Mouse (Mus musculus) hindbrain, embryonic 16.5 days (tissue): ENCODE measurements around the gene Spint1. TPM values are rescaled to one million over a fixed set of nuclear protein-coding genes. Genes with fewer than 3 reads are reported as not detected.

ENCODE experiments used
- ATAC-seq: fragments of 200-750 bp; cut with Nextera tagmentation; 2 replicates; pipeline ENCODE4 v1.8.0; 2017; ENCODE audit warnings: moderate TSS enrichment, moderate library complexity
- H3K27ac ChIP-seq: fragments of 300-500 bp; sonication (generic); 2 replicates; pipeline ENCODE4 v1.5.1; 2014; ENCODE audit warnings: low read depth, mild to moderate bottlenecking, control low read depth, low read length, moderate library complexity
- H3K27me3 ChIP-seq: fragments of 300-500 bp; sonication (generic); replicated peaks from 2 replicates; pipeline ENCODE4 v1.6.1; 2014; ENCODE audit warnings: low read length; ENCODE audit not compliant: control insufficient read depth, insufficient read depth
- H3K36me3 ChIP-seq: fragments of 300-500 bp; sonication (generic); 2 replicates; pipeline ENCODE4 v1.6.1; 2014; ENCODE audit warnings: mild to moderate bottlenecking, low read length, moderate library complexity, mixed read lengths; ENCODE audit not compliant: control insufficient read depth, insufficient read depth
- H3K4me1 ChIP-seq: fragments of 300-500 bp; sonication (generic); 2 replicates; pipeline ENCODE4 v1.6.1; 2014; ENCODE audit warnings: low read depth, low read length; ENCODE audit not compliant: control insufficient read depth, insufficient read depth
- H3K4me2 ChIP-seq: fragments of 300-500 bp; sonication (generic); 2 replicates; pipeline ENCODE4 v1.6.1; 2014; ENCODE audit warnings: mild to moderate bottlenecking, low read length, control low read depth, moderate library complexity
- H3K4me3 ChIP-seq: fragments of 300-500 bp; sonication (generic); 2 replicates; pipeline ENCODE4 v1.5.1; 2014; ENCODE audit warnings: mild to moderate bottlenecking, low read length, control low read depth, moderate library complexity
- H3K9ac ChIP-seq: fragments of 300-500 bp; sonication (generic); 2 replicates; pipeline ENCODE4 v1.6.1; 2014; ENCODE audit warnings: low read depth, mild to moderate bottlenecking, control low read depth, low read length, moderate library complexity
- H3K9me3 ChIP-seq: fragments of 300-500 bp; sonication (generic); 2 replicates; pipeline ENCODE4 v1.6.1; 2014; ENCODE audit warnings: mild to moderate bottlenecking, low read length, moderate library complexity; ENCODE audit not compliant: control insufficient read depth
- WGBS: fragments of 180-500 bp; shearing (Covaris S2); extraction: QIAGEN DNeasy Blood & Tissue Kit; methylation state at CpG from one replicate; pipeline ENCODE4 v1.1.7; 2014; 5-methylcytosine and 5-hydroxymethylcytosine counted together
- polyA plus RNA-seq: library from polyadenylated mRNA; unstranded; fragments of >200 nt; fragmentation: Nextera tagmentation; extraction: Ambion mirVana; gene quantifications from 2 replicates; pipeline ENCODE4 v1.2.1, GENCODE M21; 2015

Gene Spint1
- polyA plus RNA-seq, 1 experiment from 2014 or later, result 0.71 TPM

DNA sequence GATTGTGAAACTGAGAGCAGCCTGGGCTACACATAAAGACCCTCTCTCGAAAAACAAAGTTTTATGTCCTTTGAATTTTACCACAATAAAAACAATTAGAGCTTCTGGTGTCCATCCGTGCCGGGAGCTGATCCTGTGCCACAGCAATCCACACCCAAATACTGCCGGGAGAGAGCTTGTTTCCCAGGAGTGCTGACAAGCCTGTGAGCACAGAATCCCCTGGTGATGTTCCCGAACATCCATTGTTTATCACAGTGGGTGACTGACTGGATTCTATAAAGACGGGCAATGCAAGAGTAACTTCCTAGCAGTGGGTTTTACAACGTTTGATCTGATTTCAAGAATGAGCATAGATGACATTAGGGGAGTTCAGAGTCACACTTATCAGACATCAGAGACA is 17.8 kb downstream of the Spint1 start:
- Histone ChIP-seq H3K4me1 (no peaks in the 10 kb centered on the region), H3K36me3 (no peaks in the 10 kb centered on the region), H3K27ac (no peak overlapping the region), H3K9me3 (no peaks in the 10 kb centered on the region), H3K4me3 (no peak overlapping the region), H3K9ac (no peak overlapping the region), H3K4me2 (no peak overlapping the region), H3K27me3 (peaks cover 4% of the 10 kb centered on the region)
- ATAC-seq, result no peak
- whole genome bisulfite sequencing, result 10% methylated on average over 7 of the region's 7 CpGs

DNA sequence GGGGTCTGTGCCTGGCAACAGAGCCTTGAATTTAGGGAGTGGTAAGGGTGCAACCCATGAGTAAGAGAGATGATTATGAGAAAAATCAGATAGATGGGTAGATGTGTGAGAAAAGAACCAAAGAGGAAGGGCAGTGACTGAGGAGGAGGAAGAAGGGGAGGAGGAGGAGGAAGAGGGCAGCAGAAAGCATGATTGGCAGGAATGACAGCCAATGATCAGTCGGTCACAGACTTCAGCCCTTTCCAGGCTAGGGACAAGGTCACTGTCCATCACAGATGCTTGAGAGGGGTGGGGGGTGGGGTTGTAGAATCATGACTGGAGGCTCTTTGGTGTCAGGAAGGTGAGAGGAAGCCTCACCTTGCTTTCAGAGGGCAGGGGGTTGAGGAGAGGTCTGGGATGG is 23.4 kb downstream of the Spint1 start:
- Histone ChIP-seq H3K36me3 (no peaks in the 10 kb centered on the region), H3K4me1 (peaks cover 5% of the 10 kb centered on the region), H3K27ac (no peak overlapping the region), H3K4me3 (no peak overlapping the region), H3K27me3 (no peaks in the 10 kb centered on the region), H3K9me3 (no peaks in the 10 kb centered on the region), H3K4me2 (no peak overlapping the region), H3K9ac (no peak overlapping the region)
- no peak for ATAC-seq
- WGBS, result 94% methylated on average over 1 of the region's 1 CpGs

DNA sequence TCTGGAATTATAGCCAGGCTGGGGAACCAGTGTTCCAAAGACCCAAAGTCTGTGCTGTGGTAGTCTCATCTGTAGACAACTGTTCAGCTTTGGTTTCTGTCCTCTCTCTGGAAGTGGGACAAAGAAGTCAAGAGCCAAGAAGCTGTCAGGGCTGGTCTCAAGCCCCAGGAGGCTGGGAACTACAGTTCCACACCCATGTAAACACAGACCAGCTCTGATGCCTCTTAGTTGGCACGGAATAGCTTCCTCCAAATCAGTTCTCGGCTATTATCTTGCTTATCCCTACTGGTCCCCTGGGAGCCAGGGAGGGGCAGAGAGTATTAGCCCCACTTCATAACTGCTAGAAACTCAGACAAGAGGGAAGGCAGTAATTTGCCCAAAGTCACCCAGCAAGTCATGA is 24.2 kb downstream of the Spint1 start:
- 30% methylated on average over 2 of the region's 2 CpGs for WGBS

DNA sequence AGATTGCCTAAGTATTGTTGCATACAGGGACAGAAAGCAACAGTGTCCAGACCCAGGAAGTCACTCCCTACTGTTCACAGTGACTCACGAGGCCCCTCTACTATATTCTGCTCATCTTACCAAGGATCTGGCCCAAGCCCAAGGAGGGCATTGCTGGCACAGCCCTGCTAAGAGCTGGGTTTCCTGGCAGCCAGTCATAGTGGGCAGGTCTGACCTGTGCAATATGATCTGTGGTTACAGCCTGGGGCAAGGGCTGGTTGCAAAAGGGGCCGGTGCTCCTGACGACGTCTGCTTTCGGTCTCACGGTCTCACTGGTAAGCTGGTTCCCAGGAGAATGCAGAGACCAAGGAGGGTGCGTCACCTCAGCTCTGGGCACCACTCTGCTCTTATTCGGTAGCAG is 25.8 kb downstream of the Spint1 start:
- no peaks in the 10 kb centered on the region for H3K36me3 ChIP-seq
- no peak overlapping the region for H3K9ac ChIP-seq
- 36% methylated on average over 8 of the region's 8 CpGs for WGBS
- H3K4me1 ChIP-seq, result peaks cover 5% of the 10 kb centered on the region
- H3K27me3 ChIP-seq, result no peaks in the 10 kb centered on the region
- ATAC-seq, result peak; percentile 69
- H3K9me3 ChIP-seq, result no peaks in the 10 kb centered on the region
- no peak overlapping the region; the same call in 1 of the 2 replicates for H3K4me2 ChIP-seq
- H3K27ac ChIP-seq, result no peak overlapping the region
- no peak overlapping the region for H3K4me3 ChIP-seq

More for the DNA sequence above, 24.2 kb downstream of the Spint1 start:
- no peaks in the 10 kb centered on the region for H3K9me3 ChIP-seq
- no peak overlapping the region for H3K9ac ChIP-seq
- peak; percentile 40; the same call in 1 of the 2 replicates for ATAC-seq
- no peak overlapping the region for H3K27ac ChIP-seq
- no peak overlapping the region for H3K4me2 ChIP-seq
- no peaks in the 10 kb centered on the region for H3K27me3 ChIP-seq
- no peak overlapping the region for H3K4me3 ChIP-seq
- H3K4me1 ChIP-seq, result peaks cover 5% of the 10 kb centered on the region
- H3K36me3 ChIP-seq, result no peaks in the 10 kb centered on the region

DNA sequence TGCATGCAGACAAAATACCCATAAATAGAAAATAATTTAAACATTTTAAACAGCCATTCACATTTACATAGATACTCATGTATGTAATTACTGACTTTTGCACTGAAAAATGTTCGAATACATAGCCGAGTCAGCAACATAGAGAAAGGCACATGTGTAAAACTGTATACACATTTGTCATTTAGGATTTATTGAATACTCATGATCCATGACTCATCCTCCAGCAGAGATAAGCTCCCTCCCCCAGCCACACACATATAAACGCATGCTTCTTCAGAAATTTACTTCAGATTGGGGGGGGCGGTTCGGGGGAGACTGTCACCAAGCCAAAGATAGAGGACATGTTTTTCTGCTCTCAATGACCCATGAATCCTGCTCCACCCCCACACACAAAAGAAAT is 26.7 kb downstream of the Spint1 start:
- Histone ChIP-seq H3K9me3 (no peaks in the 10 kb centered on the region), H3K36me3 (no peaks in the 10 kb centered on the region), H3K4me3 (no peak overlapping the region), H3K4me1 (peaks cover 7% of the 10 kb centered on the region), H3K27me3 (no peaks in the 10 kb centered on the region), H3K9ac (no peak overlapping the region), H3K27ac (no peak overlapping the region), H3K4me2 (no peak overlapping the region)
- no peak for ATAC-seq
- WGBS, result 80% methylated on average over 5 of the region's 5 CpGs

DNA sequence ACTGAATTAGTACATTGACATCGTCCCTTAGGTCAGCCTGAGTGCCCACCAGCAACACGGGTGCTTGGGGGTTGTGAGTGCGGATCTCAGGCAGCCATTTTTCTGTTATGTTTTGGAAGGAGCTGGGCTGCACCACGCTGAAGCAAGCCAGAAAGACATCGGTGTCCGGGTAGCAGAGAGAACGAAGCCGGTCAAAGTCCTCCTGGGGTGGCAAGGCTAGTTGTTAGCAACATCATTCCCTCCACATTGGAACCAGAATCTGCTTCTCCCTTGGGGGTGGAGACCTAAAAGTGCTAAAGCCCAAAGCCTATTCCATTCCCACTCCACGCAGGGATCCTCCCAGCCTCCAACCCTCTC is 33.1 kb downstream of the Spint1 start:
- no peak for ATAC-seq
- WGBS, result 54% methylated on average over 9 of the region's 9 CpGs
- Histone ChIP-seq H3K36me3 (no peaks in the 10 kb centered on the region), H3K9me3 (no peaks in the 10 kb centered on the region), H3K4me1 (peaks cover 9% of the 10 kb centered on the region), H3K9ac (peak overlapping the region; percentile 90), H3K27me3 (no peaks in the 10 kb centered on the region), H3K27ac (peak overlapping the region; percentile 83; the same call in 1 of the 2 replicates), H3K4me2 (peak overlapping the region; percentile 76), H3K4me3 (peak overlapping the region; percentile 74)

DNA sequence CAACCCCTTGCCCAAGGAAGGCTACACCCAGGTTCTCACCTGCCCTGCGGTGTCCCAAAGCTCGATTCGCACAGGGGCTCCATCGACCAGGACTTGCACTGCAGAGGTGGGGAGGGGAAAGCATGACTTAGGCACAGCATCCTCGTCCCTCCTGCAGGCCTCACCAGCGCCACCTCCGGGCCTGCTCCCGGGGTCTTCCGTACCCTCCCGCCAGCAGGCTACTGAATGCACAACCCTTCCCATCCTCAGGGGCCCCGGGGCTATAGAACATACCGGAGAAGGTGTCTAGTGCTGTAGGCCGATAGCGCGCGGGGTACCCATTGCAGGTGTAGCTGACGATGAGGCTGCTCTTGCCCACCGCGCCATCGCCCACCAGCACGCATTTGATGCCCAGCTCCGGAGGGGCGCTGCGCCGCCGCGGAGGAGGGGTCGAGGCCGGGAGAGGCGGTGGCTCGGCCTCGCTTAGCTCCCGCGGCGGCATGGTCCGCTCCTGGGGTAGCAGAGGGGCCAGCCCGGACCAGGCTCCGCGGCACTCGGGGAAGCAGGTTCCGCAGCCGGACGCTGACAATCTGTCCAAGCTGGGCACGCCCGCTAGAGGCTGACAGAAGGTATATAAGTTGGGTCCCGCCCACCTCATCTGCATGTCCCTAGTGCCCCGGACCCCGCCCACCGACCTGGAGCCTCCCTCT is 33.6 kb downstream of the Spint1 start, which contains the start of gene Rhov:
TSS of gene Rhov (minus strand) at position 630 of the 689 bp plus-strand sequence.
- peak; percentile 92 for ATAC-seq
- Histone ChIP-seq H3K9me3 (no peaks in the 10 kb centered on the region), H3K9ac (peak within 1 kb of the TSS; percentile 90), H3K36me3 (no peaks in the 10 kb centered on the region), H3K4me3 (peak within 1 kb of the TSS; percentile 74), H3K4me2 (peak within 1 kb of the TSS; percentile 76), H3K27me3 (no peaks in the 10 kb centered on the region), H3K4me1 (peaks cover 9% of the 10 kb centered on the region), H3K27ac (peak within 1 kb of the TSS; percentile 83)
- under 1% methylated on average over 49 of the region's 49 CpGs for WGBS

DNA sequence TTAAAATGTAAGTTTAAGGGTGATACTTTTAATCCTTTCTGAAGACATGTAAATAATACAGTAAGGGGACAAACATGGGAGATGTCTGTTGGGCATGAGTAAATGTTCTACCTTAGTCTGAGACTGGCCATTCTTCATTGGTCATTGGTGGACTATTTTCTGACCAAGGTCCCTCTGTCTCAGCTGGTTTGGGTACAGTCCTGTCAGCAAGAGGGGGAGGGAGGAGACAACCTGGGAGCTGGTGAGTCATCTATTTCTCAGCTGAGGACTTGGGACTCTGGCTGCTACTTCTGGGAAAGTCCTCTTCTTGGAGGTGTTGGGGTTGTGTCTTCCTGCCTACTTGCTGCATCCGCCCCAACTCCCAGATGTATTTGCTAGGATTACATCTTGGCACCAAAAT is 37.0 kb downstream of the Spint1 start:
- WGBS, result 93% methylated on average over 1 of the region's 1 CpGs

DNA sequence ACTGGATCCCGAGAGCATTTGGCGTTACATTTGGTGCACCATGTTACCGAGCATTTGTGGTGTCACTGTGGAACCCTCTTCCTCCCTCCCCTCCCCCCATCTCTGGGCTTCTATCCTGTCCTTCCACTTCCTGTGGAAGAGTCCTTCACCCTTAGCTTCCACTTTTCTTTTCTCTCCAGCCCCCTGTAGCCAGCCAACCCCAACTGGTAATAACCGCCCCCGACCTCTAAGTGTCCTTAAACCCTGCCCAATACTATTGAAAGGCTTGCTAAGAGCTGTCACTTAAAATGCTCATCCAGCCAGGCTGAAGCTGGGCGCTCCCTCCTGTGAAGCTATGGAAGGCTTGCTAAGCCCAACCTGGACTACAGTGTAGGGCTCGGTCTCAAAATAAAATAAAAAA is 39.8 kb downstream of the Spint1 start:
- WGBS, result 79% methylated on average over 7 of the region's 7 CpGs
- ATAC-seq, result no peak

More for the DNA sequence above, 37.0 kb downstream of the Spint1 start:
- no peaks in the 10 kb centered on the region for H3K27me3 ChIP-seq
- no peaks in the 10 kb centered on the region for H3K36me3 ChIP-seq
- no peaks in the 10 kb centered on the region for H3K9me3 ChIP-seq
- H3K27ac ChIP-seq, result no peak overlapping the region
- peaks cover 4% of the 10 kb centered on the region for H3K4me1 ChIP-seq
- H3K4me2 ChIP-seq, result no peak overlapping the region
- ATAC-seq, result no peak
- no peak overlapping the region for H3K9ac ChIP-seq
- H3K4me3 ChIP-seq, result no peak overlapping the region

More for the DNA sequence above, 39.8 kb downstream of the Spint1 start:
- Histone ChIP-seq H3K27ac (no peak overlapping the region), H3K4me3 (no peak overlapping the region), H3K9ac (no peak overlapping the region), H3K36me3 (no peaks in the 10 kb centered on the region), H3K9me3 (no peaks in the 10 kb centered on the region), H3K27me3 (no peaks in the 10 kb centered on the region), H3K4me1 (no peaks in the 10 kb centered on the region), H3K4me2 (no peak overlapping the region)
